Mouse (Mus musculus): ENCODE results near the gene BC117090. TPM values are rescaled to one million over a fixed set of nuclear protein-coding genes. Genes with fewer than 3 reads are reported as not detected.

The BC117090 gene
- polyA plus RNA-seq, 1 experiment from 2014 or later, result not detected

Other genes starting within 250 kb of the BC117090 start
- gene Csta1, start 203.1 kb downstream of the BC117090 start, polyA plus RNA-seq (2014; fragmentation: Nextera tagmentation; extraction: Ambion mirVana), result not detected in 2 replicates
- gene Stfa2l1, start 177.5 kb downstream of the BC117090 start, polyA plus RNA-seq (2014; fragmentation: Nextera tagmentation; extraction: Ambion mirVana), result not detected in 2 replicates
- not detected in 2 replicates for gene Gm5483, start 150.1 kb downstream of the BC117090 start, polyA plus RNA-seq (2014; fragmentation: Nextera tagmentation; extraction: Ambion mirVana)
- not detected in 2 replicates for gene Gm5416, start 123.9 kb downstream of the BC117090 start, polyA plus RNA-seq (2014; fragmentation: Nextera tagmentation; extraction: Ambion mirVana)
- gene 2010005H15Rik, start 112.9 kb downstream of the BC117090 start, polyA plus RNA-seq (2014; fragmentation: Nextera tagmentation; extraction: Ambion mirVana), result not detected in 2 replicates
- gene Stfa1, start 57.4 kb downstream of the BC117090 start, polyA plus RNA-seq (2014; fragmentation: Nextera tagmentation; extraction: Ambion mirVana), result 0.61 and 1.0 TPM in 2 replicates
- gene BC100530, start 33.4 kb upstream of the BC117090 start, polyA plus RNA-seq (2014; fragmentation: Nextera tagmentation; extraction: Ambion mirVana), result 0.51 and 0.71 TPM in 2 replicates
- gene Stfa2, start 74.1 kb upstream of the BC117090 start, polyA plus RNA-seq (2014; fragmentation: Nextera tagmentation; extraction: Ambion mirVana), result not detected in 2 replicates
- gene Stfa3, start 121.1 kb upstream of the BC117090 start, polyA plus RNA-seq (2014; fragmentation: Nextera tagmentation; extraction: Ambion mirVana), result not detected in 2 replicates
- 0.22 TPM in 1 of 2 replicates, not detected in the other for gene Casr, start 227.8 kb upstream of the BC117090 start, polyA plus RNA-seq (2014; fragmentation: Nextera tagmentation; extraction: Ambion mirVana)